ENCODE assay signal across 12 mouse cellular contexts in genomic region chr8:87893547-87893946, GRCm38 (mm10).
DNase-seq lines count a peak whose midpoint lies in the region; ATAC-seq lines count a peak whose summit lies in the region.
"Had no signal": no experiment of that assay in that cellular context is flagged by ENCODE, and none has a peak within 500 bp of the region (broad histone marks: within the 10 kb centered on the region; RNA-seq: fewer than 3 reads in every experiment).

No protein-coding gene starts in this region.

- H3K9me3 ChIP-seq in forebrain, embryonic 10.5 days = no peaks in the 10 kb centered on the region
- no peaks in the 10 kb centered on the region for H3K9me3 ChIP-seq in forebrain, embryonic 15.5 days
- H3K9me3 ChIP-seq: liver, embryonic 15.5 days had no signal

- peak overlapping the region; percentile 86 for H3K27ac ChIP-seq in forebrain, embryonic 10.5 days
- no peak overlapping the region; the same call in 1 of the 2 replicates for H3K27ac ChIP-seq in forebrain, embryonic 15.5 days (replicated peaks)
- H3K27ac ChIP-seq: liver, embryonic 15.5 days had no signal

- no peak for ATAC-seq in forebrain, embryonic 15.5 days (replicated peaks)

- H3K4me3 ChIP-seq in forebrain, embryonic 10.5 days = no peak overlapping the region
- H3K4me3 ChIP-seq in forebrain, embryonic 15.5 days = no peak overlapping the region
- H3K4me3 ChIP-seq: erythroblast, embryonic 14.5 days; liver, embryonic 15.5 days had no signal

- peaks cover 10% of the 10 kb centered on the region for H3K36me3 ChIP-seq in forebrain, embryonic 10.5 days (replicated peaks)
- no peaks in the 10 kb centered on the region for H3K36me3 ChIP-seq in forebrain, embryonic 15.5 days
- H3K36me3 ChIP-seq: liver, embryonic 15.5 days had no signal

- no peak overlapping the region for H3K9ac ChIP-seq in forebrain, embryonic 15.5 days (replicated peaks)
- H3K9ac ChIP-seq: liver, embryonic 15.5 days had no signal

- peaks cover 89% of the 10 kb centered on the region for H3K4me1 ChIP-seq in forebrain, embryonic 10.5 days
- peaks cover 35% of the 10 kb centered on the region for H3K4me1 ChIP-seq in forebrain, embryonic 15.5 days

- H3K27me3 ChIP-seq in forebrain, embryonic 10.5 days (ENCODE audit: poor library complexity, severe bottlenecking) = no peaks in the 10 kb centered on the region
- H3K27me3 ChIP-seq in forebrain, embryonic 15.5 days = no peaks in the 10 kb centered on the region
- H3K27me3 ChIP-seq: liver, embryonic 15.5 days had no signal

- H3K4me2 ChIP-seq in forebrain, embryonic 15.5 days (replicated peaks) = no peak overlapping the region
- H3K4me2 ChIP-seq: liver, embryonic 15.5 days had no signal

- no peak for DNase-seq in forebrain, embryonic 10.5 days (ENCODE audit: extremely low spot score, low spot score)
- DNase-seq in lung, postnatal 10 days = peak; percentile 26
- no peak for DNase-seq in lung, adult 18-20 months
- DNase-seq in adrenal gland, postnatal 14 days = peak; percentile 58
- DNase-seq in kidney, postnatal 36 days = peak; percentile 26 to 38
- DNase-seq in left cerebral cortex, adult 18-20 months (ENCODE audit: low spot score in 2 of 2) = no peak
- DNase-seq in urinary bladder, postnatal 10 days (ENCODE audit: low spot score) = no peak
- DNase-seq: right cerebral cortex, postnatal 14 days; thymus, adult 18-20 months had no signal

- 70% methylated on average over 6 of the region's 6 CpGs for WGBS in forebrain, embryonic 10.5 days
- 77% methylated on average over 6 of the region's 6 CpGs for WGBS in forebrain, embryonic 15.5 days

Comparison
In these comparisons a context has a peak if more than half of its experiments do, and no peak if none do; other contexts are left out.
1. DNase-seq: peak in lung, postnatal 10 days (single experiment), adrenal gland, postnatal 14 days (single experiment) and kidney, postnatal 36 days (2 of 2); none in forebrain, embryonic 10.5 days (single experiment), lung, adult 18-20 months (0 of 2), left cerebral cortex, adult 18-20 months (0 of 2) and urinary bladder, postnatal 10 days (single experiment).